Mouse (Mus musculus) lung, postnatal 0 days (tissue): ENCODE data around the gene Usp48.

Experiments used
- CTCF ChIP-seq: IDR thresholded peaks from 2 replicates; pipeline ENCODE4 v1.5.1; 2016; ENCODE audit warnings: antibody characterized with exemption, mild to moderate bottlenecking
- EP300 ChIP-seq: IDR thresholded peaks from 2 replicates; pipeline ENCODE4 v1.6.1; 2016; ENCODE audit warnings: antibody characterized with exemption, mild to moderate bottlenecking, control low read depth

DNA sequence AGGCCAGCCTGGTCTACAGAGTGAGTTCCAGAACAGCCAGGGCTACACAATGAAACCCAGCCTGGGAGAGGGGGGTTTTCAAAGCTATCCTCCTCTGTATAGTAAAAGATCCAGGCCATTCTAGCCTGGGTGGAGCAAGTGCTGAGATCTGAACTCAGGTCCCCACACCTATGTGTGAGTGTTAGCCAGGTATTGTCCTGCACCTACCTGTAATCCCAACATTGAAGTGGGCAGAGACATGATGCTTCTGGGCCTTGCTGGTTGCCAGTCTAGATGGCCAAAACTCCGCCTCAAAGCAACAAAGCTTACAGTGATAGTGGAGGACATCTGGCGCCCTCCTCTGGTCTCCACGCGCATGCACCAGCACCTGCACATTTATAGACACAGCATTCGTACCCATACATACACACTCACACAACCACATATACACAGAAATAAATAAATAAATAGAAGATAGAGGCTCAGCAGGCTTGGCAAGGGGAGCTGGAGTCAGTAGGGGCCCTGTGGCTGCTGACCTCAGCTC is 47.5 kb upstream of the Usp48 start:
- TF ChIP-seq EP300, result no peak
- TF ChIP-seq CTCF, result peak; percentile 79
